Comparison of ENCODE assay signal across 9 mouse cellular contexts in the genomic region with DNA sequence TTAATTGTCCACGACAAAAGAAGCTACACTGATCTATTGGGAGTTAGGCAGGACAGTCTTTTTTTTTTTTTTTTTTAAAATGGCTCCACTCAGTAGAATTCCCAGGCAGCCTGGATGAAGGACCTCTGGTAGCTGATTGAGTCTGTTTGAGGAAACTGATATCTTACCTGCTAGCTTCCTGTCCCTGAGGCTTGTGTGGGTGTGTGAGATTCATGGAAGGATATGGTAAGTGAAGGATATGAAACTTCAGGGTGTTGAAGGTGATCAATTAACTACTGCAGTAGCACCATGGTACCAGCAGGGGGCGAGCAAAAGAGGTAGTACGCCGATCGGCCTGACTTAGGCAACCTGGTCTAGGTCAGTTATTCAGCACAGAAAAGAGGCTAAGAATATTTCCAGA. TPM values are rescaled to one million over a fixed set of nuclear protein-coding genes. Genes with fewer than 3 reads are reported as not detected.
DNase-seq lines count a peak whose midpoint lies in the region; ATAC-seq and TF ChIP-seq lines count a peak whose summit lies in the region.
"Had no signal": no experiment of that assay in that cellular context is flagged by ENCODE, and none has a peak within 500 bp of the region (broad histone marks: within the 10 kb centered on the region; RNA-seq: fewer than 3 reads in every experiment).

No protein-coding gene starts in this region.

- H3K4me3 ChIP-seq in hindbrain, embryonic 10.5 days, result no peak overlapping the region
- no peak overlapping the region for H3K4me3 ChIP-seq in hindbrain, embryonic 16.5 days (ENCODE audit: low read length)
- H3K4me3 ChIP-seq in stomach, postnatal 0 days (ENCODE audit: low read depth, low read length), result no peak overlapping the region
- H3K4me3 ChIP-seq: erythroblast, embryonic 14.5 days had no signal

- 0 out of 2 replicates have a peak, but pooled peaks cover 3% of the 10 kb centered on the region for H3K4me1 ChIP-seq in hindbrain, embryonic 10.5 days (replicated peaks)
- no peaks in the 10 kb centered on the region for H3K4me1 ChIP-seq in hindbrain, embryonic 16.5 days (ENCODE audit: control insufficient read depth, insufficient read depth, low read depth, low read length)
- no peaks in the 10 kb centered on the region; the same call in 1 of the 2 replicates for H3K4me1 ChIP-seq in stomach, postnatal 0 days (replicated peaks; ENCODE audit: control insufficient read depth, insufficient read depth)

- peak; percentile 94 for TF ChIP-seq CTCF in stomach, postnatal 0 days (IDR thresholded peaks at IDR 0.05; ENCODE audit: low read depth)

- no peaks in the 10 kb centered on the region for H3K9me3 ChIP-seq in hindbrain, embryonic 10.5 days
- no peaks in the 10 kb centered on the region for H3K9me3 ChIP-seq in hindbrain, embryonic 16.5 days (ENCODE audit: control insufficient read depth, low read length)
- no peaks in the 10 kb centered on the region for H3K9me3 ChIP-seq in stomach, postnatal 0 days (ENCODE audit: control insufficient read depth, low read length)

- TF ChIP-seq EP300 in stomach, postnatal 0 days (optimal IDR thresholded peaks at IDR 0.05), result no peak

- no peaks in the 10 kb centered on the region for H3K36me3 ChIP-seq in hindbrain, embryonic 10.5 days
- H3K36me3 ChIP-seq in hindbrain, embryonic 16.5 days (ENCODE audit: control insufficient read depth, insufficient read depth, low read length), result no peaks in the 10 kb centered on the region
- H3K36me3 ChIP-seq in stomach, postnatal 0 days (ENCODE audit: control insufficient read depth, insufficient read depth, low read length), result no peaks in the 10 kb centered on the region

- 15% methylated on average over 5 of the region's 5 CpGs for WGBS in hindbrain, embryonic 10.5 days
- 8% methylated on average over 5 of the region's 5 CpGs for WGBS in hindbrain, embryonic 16.5 days
- WGBS in stomach, postnatal 0 days, result 4% methylated on average over 5 of the region's 5 CpGs

- H3K27me3 ChIP-seq in hindbrain, embryonic 10.5 days (ENCODE audit: insufficient read depth, poor library complexity, severe bottlenecking), result no peaks in the 10 kb centered on the region
- no peaks in the 10 kb centered on the region for H3K27me3 ChIP-seq in hindbrain, embryonic 16.5 days (replicated peaks; ENCODE audit: control insufficient read depth, insufficient read depth, low read length)
- no peaks in the 10 kb centered on the region for H3K27me3 ChIP-seq in stomach, postnatal 0 days (ENCODE audit: control insufficient read depth, insufficient read depth, low read length)

- no peak overlapping the region for H3K27ac ChIP-seq in hindbrain, embryonic 10.5 days
- H3K27ac ChIP-seq in hindbrain, embryonic 16.5 days (ENCODE audit: low read depth, low read length), result no peak overlapping the region
- no peak overlapping the region for H3K27ac ChIP-seq in stomach, postnatal 0 days (replicated peaks)

- no peak for ATAC-seq in hindbrain, embryonic 16.5 days
- peak; percentile 70 to 80 for ATAC-seq in hematopoietic stem cell, adult 5-6 weeks (replicated peaks in 1 of 2; ENCODE audit: insufficient read depth in 1 of 2, low FRiP score in 2 of 2, low TSS enrichment in 1 of 2, low read depth in 1 of 2, poor library complexity in 2 of 2, severe bottlenecking in 2 of 2)
- peak; percentile 95 for ATAC-seq in megakaryocyte progenitor cell, adult 5-6 weeks (replicated peaks; ENCODE audit: poor library complexity)
- ATAC-seq in stomach, postnatal 0 days (ENCODE audit: low FRiP score, low TSS enrichment), result no peak

- no peak overlapping the region for H3K9ac ChIP-seq in hindbrain, embryonic 16.5 days (ENCODE audit: low read depth, low read length)
- H3K9ac ChIP-seq in stomach, postnatal 0 days (ENCODE audit: low read length), result no peak overlapping the region

- H3K4me2 ChIP-seq in hindbrain, embryonic 16.5 days (ENCODE audit: low read length), result no peak overlapping the region
- H3K4me2 ChIP-seq in stomach, postnatal 0 days (replicated peaks; ENCODE audit: low read depth), result no peak overlapping the region

- peak; percentile 63 for DNase-seq in hindbrain, embryonic 10.5 days (ENCODE audit: low spot score)
- DNase-seq in 416B (ENCODE audit: low read depth), result peak; percentile 70
- DNase-seq in MN1 (ENCODE audit: low spot score), result peak; percentile 64
- DNase-seq in cerebellum, postnatal 14 days, result peak; percentile 70 to 82
- peak; percentile 73 for DNase-seq in stomach, postnatal 0 days (ENCODE audit: low spot score)

RNA-seq across cellular contexts. Expression of gene Umps, which starts 29.2 kb away (rescaled TPM):
- 63.8 and 87.1 TPM in 2 replicates for polyA plus RNA-seq in hindbrain, embryonic 10.5 days (2016; fragmentation: Nextera tagmentation; extraction: Ambion mirVana)
- 26.0 and 27.6 TPM in 2 replicates for polyA plus RNA-seq in hindbrain, embryonic 16.5 days (2015; fragmentation: Nextera tagmentation; extraction: Ambion mirVana)
- total RNA-seq in hematopoietic stem cell, adult 5-6 weeks (2017), result 85.0 and 92.9 TPM in 2 replicates
- 61.6 and 61.9 TPM in 2 replicates for total RNA-seq in megakaryocyte progenitor cell, adult 5-6 weeks (2015)
- 111 and 113 TPM in 2 replicates for total RNA-seq in megakaryocyte progenitor cell, adult 5-6 weeks (2017)
- 24.0 and 26.4 TPM in 2 replicates for polyA plus RNA-seq in stomach, postnatal 0 days (2015; fragmentation: Nextera tagmentation; extraction: Ambion mirVana)

Comparison
In these comparisons a context has a peak if more than half of its experiments do, and no peak if none do; other contexts are left out.
1. ATAC-seq: peak in hematopoietic stem cell, adult 5-6 weeks (2 of 2) and megakaryocyte progenitor cell, adult 5-6 weeks (single experiment); none in hindbrain, embryonic 16.5 days (single experiment) and stomach, postnatal 0 days (single experiment).
2. Peak in every context shown above with its lines, with median percentiles within 50 percentile points of each other: DNase-seq.